Mouse (Mus musculus) liver, embryonic 14.5 days (tissue): ENCODE data around the gene Gm45140. TPM values are rescaled to one million over a fixed set of nuclear protein-coding genes. Genes with fewer than 3 reads are reported as not detected.
A peak's percentile ranks its signal among the peaks of the same experiment; 100 is the strongest.

Experiments used
- ATAC-seq: fragments of 200-750 bp; cut with Nextera tagmentation; 2 replicates; pipeline ENCODE4 v1.8.0; 2017; ENCODE audit warnings: moderate number of reproducible peaks, mild to moderate bottlenecking, moderate library complexity; ENCODE audit not compliant: insufficient read depth
- DNase-seq, 3 experiments: peaks; one replicate each; pipeline ENCODE4 v3.0.0-alpha.2; 2012 to 2013; ENCODE audit warnings: low read depth in 3 of 3, low spot score in 3 of 3
- H3K27ac ChIP-seq: fragments of 300-500 bp; sonication (generic); 2 replicates; pipeline ENCODE4 v1.5.1; 2014; ENCODE audit warnings: moderate library complexity, mild to moderate bottlenecking, control low read depth, inconsistent platforms
- H3K27me3 ChIP-seq: fragments of 300-500 bp; sonication (generic); 2 replicates; pipeline ENCODE4 v1.6.1; 2014; ENCODE audit warnings: mild to moderate bottlenecking, low read length, moderate library complexity; ENCODE audit not compliant: control insufficient read depth, insufficient read depth
- H3K36me3 ChIP-seq: fragments of 300-500 bp; sonication (generic); replicated peaks from 2 replicates; pipeline ENCODE4 v1.6.1; 2014; ENCODE audit warnings: low read depth; ENCODE audit not compliant: control insufficient read depth, insufficient read depth
- H3K4me1 ChIP-seq, 2 experiments: fragments of 200-500 bp in 1 of 2; fragments of 300-500 bp in 1 of 2; sonication (generic) in 1 of 2; replicated peaks; 2 replicates each; pipeline ENCODE4 v1.6.1; 2012 to 2014; ENCODE audit warnings: antibody characterized with exemption in 1 of 2, inconsistent platforms in 1 of 2, low read length in 1 of 2; ENCODE audit not compliant: control insufficient read depth in 2 of 2, insufficient read depth in 2 of 2
- H3K4me2 ChIP-seq: fragments of 300-500 bp; sonication (generic); 2 replicates; pipeline ENCODE4 v1.6.1; 2014; ENCODE audit warnings: low read depth, mild to moderate bottlenecking, control low read depth, moderate library complexity
- H3K4me3 ChIP-seq, 2 experiments: fragments of 200-500 bp in 1 of 2; fragments of 300-500 bp in 1 of 2; sonication (generic) in 1 of 2; 2 replicates each; pipeline ENCODE4 v1.5.1; 2012 to 2014; ENCODE audit warnings: low read depth in 2 of 2, low read length in 2 of 2, mild to moderate bottlenecking in 2 of 2, control low read depth in 1 of 2, inconsistent platforms in 1 of 2, moderate library complexity in 1 of 2; ENCODE audit not compliant: insufficient read depth in 1 of 2
- H3K9ac ChIP-seq: fragments of 300-500 bp; sonication (generic); replicated peaks from 2 replicates; pipeline ENCODE4 v1.6.1; 2014; ENCODE audit warnings: mild to moderate bottlenecking, control low read depth, moderate library complexity
- H3K9me3 ChIP-seq: fragments of 300-500 bp; sonication (generic); 2 replicates; pipeline ENCODE4 v1.6.1; 2016; ENCODE audit warnings: low read length, mixed read lengths; ENCODE audit not compliant: control insufficient read depth
- CTCF ChIP-seq: IDR thresholded peaks from 2 replicates; pipeline ENCODE4 v1.5.1; 2016; ENCODE audit warnings: antibody characterized with exemption, low read depth, control low read depth
- EP300 ChIP-seq: IDR thresholded peaks from 2 replicates; pipeline ENCODE4 v1.6.1; 2016; ENCODE audit warnings: antibody characterized with exemption, low read depth
- WGBS: fragments of 180-500 bp; shearing (Covaris S2); extraction: QIAGEN DNeasy Blood & Tissue Kit; methylation state at CpG from one replicate; pipeline ENCODE4 v1.1.7; 2014; ENCODE audit not compliant: insufficient replicate concordance; 5-methylcytosine and 5-hydroxymethylcytosine counted together
- polyA plus RNA-seq, 2 experiments: library from polyadenylated mRNA; depleted of rRNA in 1 of 2; stranded (reverse) in 1 of 2; unstranded in 1 of 2; fragments of >200 nt; fragmentation: Nextera tagmentation in 1 of 2; extraction: Ambion mirVana in 1 of 2; gene quantifications; 2 replicates each; pipeline versions ENCODE4 v1.2.1 to v1.2.3; 2012 to 2014

The Gm45140 gene
- polyA plus RNA-seq, 2 experiments: 3.2 to 3.7 TPM

DNA sequence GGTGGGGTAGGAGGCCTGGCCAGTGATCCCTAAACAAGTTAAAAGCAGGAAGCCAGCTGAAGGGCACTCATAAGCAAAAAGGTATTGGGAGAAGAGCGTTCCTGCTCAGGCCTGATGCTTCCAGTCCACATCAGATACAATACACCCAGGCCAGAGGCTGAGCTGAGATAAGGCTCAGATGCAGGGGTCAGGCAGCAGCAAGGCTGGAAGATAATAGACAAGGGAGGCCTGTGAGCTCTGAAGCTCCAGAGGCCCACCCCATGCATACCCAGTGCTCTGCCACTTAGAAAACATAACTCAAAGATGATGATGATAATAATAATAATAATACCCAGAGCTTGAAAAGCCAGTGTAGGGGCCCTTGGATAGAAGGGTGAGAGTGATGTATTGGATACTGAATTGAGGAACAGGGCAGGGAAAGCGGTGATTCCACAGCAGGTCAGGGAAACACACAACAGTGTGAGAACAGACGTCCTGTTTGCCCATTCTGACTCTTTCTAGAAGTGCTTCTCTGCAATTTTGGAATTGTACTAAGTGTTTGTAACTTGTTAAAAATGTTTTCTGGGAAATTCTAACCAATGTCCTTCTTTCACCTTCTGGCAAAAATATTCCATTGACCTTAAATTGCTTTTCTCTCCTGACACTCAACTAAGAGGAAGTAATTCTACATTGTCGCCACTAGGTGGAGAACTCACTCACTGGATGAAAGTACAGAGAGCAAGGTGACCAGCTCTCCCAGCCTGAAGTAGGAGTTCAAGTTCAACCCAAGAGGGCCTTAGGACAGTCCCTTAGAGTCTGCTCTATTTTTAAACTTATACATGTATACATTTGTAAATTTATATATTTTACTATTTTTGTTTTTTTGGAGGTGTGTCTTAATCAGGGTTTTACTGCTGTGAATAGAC is 72.0 kb downstream of the Gm45140 start:
- peak overlapping the region; percentile 78 for H3K27ac ChIP-seq
- no peaks in the 10 kb centered on the region for H3K36me3 ChIP-seq
- 28% methylated on average over 4 of the region's 4 CpGs for WGBS
- H3K27me3 ChIP-seq: no peaks in the 10 kb centered on the region
- no peaks in the 10 kb centered on the region for H3K9me3 ChIP-seq
- no peak overlapping the region for H3K4me3 ChIP-seq
- DNase-seq: peak; percentile 68 to 77 (median 74)
- ATAC-seq: peak; percentile 99
- H3K4me1 ChIP-seq: peaks cover 17 to 29% of the 10 kb centered on the region in 2 experiments
- H3K4me2 ChIP-seq: peak overlapping the region; percentile 45
- TF ChIP-seq CTCF: peak; percentile 81
- TF ChIP-seq EP300: peak; percentile 96
- H3K9ac ChIP-seq: peak overlapping the region; percentile 54

- Histone ChIP-seq H3K9ac (no peak overlapping the region), H3K36me3 (no peaks in the 10 kb centered on the region), H3K27me3 (no peaks in the 10 kb centered on the region), H3K4me2 (no peak overlapping the region), H3K27ac (peak overlapping the region; percentile 78), H3K4me1 (peaks cover 17 to 29% of the 10 kb centered on the region in 2 experiments), H3K9me3 (no peaks in the 10 kb centered on the region), H3K4me3 (no peak overlapping the region)
- WGBS: 77% methylated on average over 5 of the region's 5 CpGs
- no peak for ATAC-seq
- TF ChIP-seq CTCF (no peak), EP300 (no peak)
- no peak for DNase-seq
Observed at GRCm38 (mm10) chr6:87762161-87762560, 73.4 kb downstream of the Gm45140 start.

GRCm38 (mm10) chr6:87759850-87760249 is 75.7 kb downstream of the Gm45140 start:
- DNase-seq (no peak), ATAC-seq (no peak)
- TF ChIP-seq CTCF (no peak), EP300 (no peak)
- no peak overlapping the region for H3K27ac ChIP-seq
- no peak overlapping the region for H3K4me3 ChIP-seq
- no peak overlapping the region for H3K4me2 ChIP-seq
- H3K27me3 ChIP-seq: no peaks in the 10 kb centered on the region
- H3K4me1 ChIP-seq: peaks cover 17 to 30% of the 10 kb centered on the region in 2 experiments
- no peaks in the 10 kb centered on the region for H3K36me3 ChIP-seq
- WGBS: 60% methylated on average over 3 of the region's 3 CpGs
- H3K9ac ChIP-seq: no peak overlapping the region
- no peaks in the 10 kb centered on the region for H3K9me3 ChIP-seq

DNA sequence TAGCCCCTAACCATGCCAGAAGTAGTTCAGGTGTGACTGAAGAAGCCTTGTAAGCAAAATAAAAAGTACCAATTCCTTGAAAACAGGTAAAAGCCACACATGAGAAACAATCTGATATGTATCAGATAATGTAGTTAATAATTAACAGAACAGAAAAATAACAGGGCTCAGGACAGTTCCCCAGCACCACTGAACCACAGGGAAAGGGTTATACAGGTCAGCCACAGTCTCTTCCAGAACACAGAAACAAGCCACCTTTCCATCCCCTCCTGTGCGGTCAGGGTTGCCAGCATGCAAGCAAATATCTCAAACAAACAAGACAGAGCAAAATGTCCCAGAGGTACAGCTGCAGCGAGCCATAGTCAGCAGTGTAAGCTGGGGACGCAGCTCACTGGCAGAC is 76.2 kb downstream of the Gm45140 start:
- Histone ChIP-seq H3K4me3 (no peak overlapping the region), H3K4me1 (peaks cover 17 to 32% of the 10 kb centered on the region in 2 experiments), H3K27ac (no peak overlapping the region; the same call in 1 of the 2 replicates), H3K4me2 (peak overlapping the region; percentile 9; the same call in 1 of the 2 replicates), H3K27me3 (no peaks in the 10 kb centered on the region), H3K9ac (no peak overlapping the region), H3K9me3 (no peaks in the 10 kb centered on the region), H3K36me3 (no peaks in the 10 kb centered on the region)
- WGBS: 64% methylated on average over 3 of the region's 3 CpGs
- ATAC-seq (no peak), DNase-seq (no peak)
- TF ChIP-seq EP300 (no peak), CTCF (no peak)

DNA sequence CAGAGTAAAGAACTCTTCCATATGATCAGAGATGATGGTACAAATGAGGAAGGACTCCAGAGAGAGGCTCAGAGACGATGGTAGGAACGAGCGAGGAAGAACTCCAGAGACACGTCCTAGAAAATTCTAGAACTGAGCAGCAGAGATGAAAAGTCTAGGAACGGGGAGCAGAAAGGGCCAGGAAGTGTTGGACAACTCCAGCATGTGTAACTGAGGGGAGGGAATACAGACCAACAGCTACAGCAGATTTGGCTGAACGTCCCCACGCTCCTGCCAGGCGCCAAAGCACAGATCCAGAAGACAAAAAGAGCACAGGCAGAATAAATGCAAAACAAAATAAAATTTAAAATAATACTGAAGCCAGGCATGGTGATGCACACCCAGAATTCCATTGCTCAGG is 78.7 kb downstream of the Gm45140 start:
- Histone ChIP-seq H3K36me3 (no peaks in the 10 kb centered on the region), H3K9ac (no peak overlapping the region), H3K4me2 (no peak overlapping the region), H3K9me3 (no peaks in the 10 kb centered on the region), H3K4me3 (no peak overlapping the region), H3K27ac (no peak overlapping the region), H3K27me3 (no peaks in the 10 kb centered on the region), H3K4me1 (peaks cover 0 to 16% of the 10 kb centered on the region in 2 experiments; a peak in 2 of 4 replicates)
- ATAC-seq: no peak
- no peak for DNase-seq
- TF ChIP-seq CTCF (no peak), EP300 (no peak)
- 76% methylated on average over 8 of the region's 8 CpGs for WGBS
